Mouse (Mus musculus): ENCODE data around the gene Gm6309. TPM values are rescaled to one million over a fixed set of nuclear protein-coding genes. Genes with fewer than 3 reads are reported as not detected.
"Not testable (repeated sequence)": the region's sequence is repeated elsewhere in the genome, so short reads cannot be mapped to it uniquely, and the experiment has no call there.

Gm6309 gene
- not detected for total RNA-seq (2021)
- long read RNA-seq, experiment 1 = 0 reads
- long read RNA-seq, experiment 2 = 0 reads

DNA sequence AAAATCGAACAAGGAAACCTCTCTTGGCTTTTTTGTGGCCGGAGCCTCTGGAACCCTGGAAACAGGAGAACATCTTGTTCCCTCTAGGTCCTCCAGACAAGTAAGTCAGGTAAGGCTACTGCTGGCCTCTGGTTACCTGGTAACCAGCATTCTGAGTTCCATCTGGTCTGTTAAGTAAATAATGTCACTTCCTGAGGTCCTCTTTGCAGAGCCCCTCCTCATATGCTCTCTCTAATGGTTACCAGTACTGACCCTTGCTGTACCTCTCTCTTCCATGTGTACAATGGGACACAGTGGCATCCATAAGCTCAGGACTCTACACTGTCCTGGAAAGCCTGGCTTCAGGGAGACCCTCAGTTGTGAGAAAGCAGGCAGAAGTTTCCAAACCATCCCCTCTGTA, at the start of gene Gm6309:
Gm6309 (minus strand) TSS at position 101 of the 400 bp plus-strand sequence.
- DNase-seq (ENCODE audit: low spot score in 2 of 2) = not testable (repeated sequence)

DNA sequence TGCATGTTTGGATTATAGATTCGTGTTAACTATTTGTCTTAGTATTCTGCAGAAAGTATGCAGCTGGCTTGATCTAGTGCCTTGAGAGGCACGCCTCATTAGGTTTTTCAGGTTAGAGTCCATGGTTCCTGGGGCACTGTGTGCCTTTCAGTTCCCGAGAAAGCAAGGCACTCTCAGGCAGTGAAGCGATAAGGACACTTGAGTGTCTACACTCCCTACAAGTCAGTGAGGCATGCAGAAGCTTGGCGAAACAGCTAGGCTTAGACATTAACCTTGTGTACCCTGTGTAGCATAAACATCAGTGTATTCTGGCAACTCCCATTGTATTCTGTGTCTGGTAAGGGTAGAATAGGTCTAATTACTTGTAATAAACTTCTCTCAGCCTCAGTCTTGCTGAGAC, 35.0 kb upstream of the Gm6309 start:
- DNase-seq (ENCODE audit: low spot score in 2 of 2) = no peak

DNA sequence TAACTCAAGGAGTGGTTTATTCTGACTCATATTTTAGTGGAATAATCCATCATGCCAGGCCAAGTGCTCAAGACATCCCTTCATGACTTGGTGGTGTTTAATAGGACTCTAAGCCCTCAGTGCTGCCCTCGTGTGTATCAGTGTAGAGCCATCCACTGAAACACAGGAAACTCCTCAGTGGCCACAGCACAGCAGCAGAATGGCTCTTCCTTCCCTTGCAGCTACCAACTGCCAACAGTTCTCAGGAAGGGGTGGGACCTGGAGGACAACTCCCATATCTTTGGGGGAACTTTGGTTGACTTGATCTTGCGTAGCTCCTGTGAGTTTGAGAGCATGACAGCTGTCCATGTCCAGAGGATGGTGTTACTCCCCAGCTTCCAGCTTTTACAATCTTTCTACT, 33.4 kb upstream of the Gm6309 start:
- DNase-seq (ENCODE audit: low spot score in 2 of 2) = no peak

DNA sequence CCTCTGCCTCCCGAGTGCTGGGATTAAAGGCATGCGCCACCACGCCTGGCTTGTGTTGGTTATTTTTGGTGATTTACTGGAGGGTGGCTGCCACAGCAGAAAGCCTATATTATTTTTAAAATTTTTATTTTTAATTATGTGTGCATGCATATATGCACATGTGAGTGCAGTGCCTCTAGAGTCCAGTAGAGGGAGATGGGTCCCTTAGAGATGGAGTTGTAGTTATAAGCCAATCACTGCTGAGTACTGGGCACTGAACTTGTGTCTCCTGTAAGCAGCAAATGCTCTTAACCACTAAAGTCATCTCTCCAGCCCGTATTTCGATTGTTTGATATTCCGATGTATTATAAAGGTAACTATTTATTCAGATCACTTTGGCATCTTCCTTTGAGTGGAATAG, 30.1 kb upstream of the Gm6309 start:
- no peak for DNase-seq (ENCODE audit: low spot score in 2 of 2)

DNA sequence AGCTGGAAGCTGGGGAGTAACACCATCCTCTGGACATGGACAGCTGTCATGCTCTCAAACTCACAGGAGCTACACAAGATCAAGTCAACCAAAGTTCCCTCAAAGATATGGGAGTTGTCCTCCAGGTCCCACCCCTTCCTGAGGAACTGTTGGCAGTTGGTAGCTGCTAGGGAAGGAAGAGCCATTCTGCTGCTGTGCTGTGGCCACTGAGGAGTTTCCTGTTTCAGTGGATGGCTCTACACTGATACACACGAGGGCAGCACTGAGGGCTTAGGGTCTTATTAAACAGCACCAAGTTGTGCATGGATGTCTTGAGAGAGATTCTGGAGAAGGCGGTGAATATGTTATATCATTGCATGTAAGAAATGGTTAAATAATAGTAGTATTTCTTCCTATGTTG, 29.0 kb upstream of the Gm6309 start:
- DNase-seq (ENCODE audit: low spot score in 2 of 2) = no peak

DNA sequence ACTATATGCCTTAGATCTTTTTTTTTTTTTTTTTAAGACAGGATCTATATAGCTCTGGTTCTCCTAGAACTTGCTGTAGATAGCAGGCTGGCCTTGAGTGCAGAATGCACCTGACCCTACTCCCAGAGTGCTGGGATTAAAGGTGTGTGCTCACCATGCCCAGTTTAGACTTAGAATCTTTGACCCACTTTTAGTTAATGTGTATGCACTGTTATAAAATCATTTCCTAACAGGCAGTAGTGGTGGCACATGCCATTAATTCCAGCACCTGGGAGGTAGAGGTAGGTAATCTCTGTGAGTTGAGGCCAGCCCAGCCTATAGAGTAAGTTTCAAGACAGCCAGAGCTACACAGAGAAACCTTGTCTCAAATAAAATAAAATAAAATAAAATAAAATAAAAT, 28.6 kb upstream of the Gm6309 start:
- no peak for DNase-seq (ENCODE audit: low spot score in 2 of 2)

DNA sequence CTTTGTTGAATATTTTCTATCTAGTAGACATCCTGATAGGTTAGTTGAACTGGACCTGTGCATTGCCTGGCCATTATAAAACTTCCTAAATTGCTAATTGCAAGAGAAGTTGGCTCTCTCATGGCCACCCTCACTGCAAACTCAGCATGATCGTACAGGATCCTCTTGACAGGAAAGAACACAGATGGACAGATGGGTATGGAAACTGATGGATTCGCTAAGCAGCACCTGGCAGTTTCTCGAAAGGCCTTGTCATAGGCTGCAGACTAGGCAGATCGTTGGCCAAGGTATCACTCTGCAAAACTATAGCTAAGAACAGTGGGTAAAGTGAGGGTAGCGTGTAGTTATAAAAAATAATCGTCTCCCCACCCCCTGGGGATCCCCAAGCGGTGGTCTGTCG, 22.8 kb upstream of the Gm6309 start:
- DNase-seq (ENCODE audit: low spot score in 2 of 2) = no peak

DNA sequence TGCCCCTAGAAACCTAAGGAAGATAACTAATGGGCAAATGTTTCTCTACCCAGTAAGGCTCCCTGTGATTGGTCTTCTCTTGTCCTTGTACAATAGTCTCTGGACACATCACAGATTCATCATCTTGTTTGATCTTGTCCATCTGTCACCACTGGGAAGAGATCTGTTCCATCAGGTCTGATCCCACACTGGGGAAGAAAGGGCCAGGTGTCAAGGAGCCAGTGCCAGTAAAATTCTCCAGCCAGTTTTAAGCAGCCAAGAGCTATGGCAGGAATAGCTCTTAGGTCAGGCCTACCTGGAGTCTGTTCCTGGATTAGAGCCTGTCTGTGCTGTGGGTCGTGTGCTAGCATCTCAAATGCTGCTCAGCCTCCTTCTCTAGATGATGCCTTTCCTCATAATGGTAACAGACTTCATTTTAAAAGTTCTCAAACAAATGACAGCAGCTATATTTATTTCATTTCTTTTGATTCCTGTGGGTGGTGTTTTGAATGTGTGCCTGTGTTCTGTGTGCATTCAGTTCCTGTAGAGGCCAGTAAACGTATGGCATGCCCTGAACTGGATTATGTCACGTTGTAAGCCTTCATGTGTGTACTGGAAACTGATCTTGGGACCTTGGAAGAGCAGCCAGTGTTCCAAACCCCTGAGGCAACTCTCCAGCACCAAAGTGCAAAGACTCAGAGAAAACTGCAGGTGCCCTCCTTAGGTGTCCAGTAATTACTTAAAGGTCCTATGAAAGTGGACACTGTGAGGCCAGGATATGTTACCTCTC, 20.2 kb upstream of the Gm6309 start:
- no peak for DNase-seq (ENCODE audit: low spot score in 2 of 2)

DNA sequence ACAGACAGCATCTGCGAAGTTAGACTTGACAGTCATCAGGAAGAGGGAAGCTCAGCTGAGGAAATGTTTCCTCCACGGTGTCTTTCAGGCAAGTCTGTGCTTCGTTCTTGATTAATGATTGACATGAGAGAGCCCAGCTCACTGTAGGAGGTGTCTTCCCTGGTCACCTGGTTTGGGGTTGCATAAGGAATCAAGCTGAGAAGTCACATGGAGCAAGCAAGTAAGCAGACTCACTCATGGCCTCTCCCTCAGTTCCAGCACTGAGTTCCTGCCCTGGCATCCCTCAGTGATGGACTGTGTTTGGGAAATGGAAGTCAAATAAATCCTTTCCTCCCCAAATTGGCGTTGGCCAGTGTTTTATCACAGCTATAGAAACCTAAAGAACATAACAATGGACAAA, 19.6 kb upstream of the Gm6309 start:
- DNase-seq (ENCODE audit: low spot score in 2 of 2) = no peak

DNA sequence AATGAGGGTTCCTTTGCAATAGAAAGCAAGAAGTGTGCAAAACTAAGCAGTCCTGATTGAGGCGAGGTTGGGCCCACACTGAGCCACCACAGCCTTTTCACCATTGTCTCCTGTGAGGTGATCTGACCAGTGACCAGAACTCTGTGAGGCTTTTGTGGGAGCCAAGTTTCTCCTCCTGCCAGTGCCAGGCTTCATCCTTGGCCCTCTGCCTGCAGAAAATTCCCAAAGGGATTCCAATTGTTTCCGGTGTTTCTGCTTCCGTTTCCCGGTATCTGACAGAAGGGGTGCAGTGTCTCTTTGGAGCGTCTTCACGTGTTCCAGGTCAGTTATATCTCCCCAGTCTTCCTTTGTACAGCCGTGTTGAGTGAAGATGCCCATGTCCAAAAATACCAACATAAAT, 18.2 kb upstream of the Gm6309 start:
- no peak for DNase-seq (ENCODE audit: low spot score in 2 of 2)

DNA sequence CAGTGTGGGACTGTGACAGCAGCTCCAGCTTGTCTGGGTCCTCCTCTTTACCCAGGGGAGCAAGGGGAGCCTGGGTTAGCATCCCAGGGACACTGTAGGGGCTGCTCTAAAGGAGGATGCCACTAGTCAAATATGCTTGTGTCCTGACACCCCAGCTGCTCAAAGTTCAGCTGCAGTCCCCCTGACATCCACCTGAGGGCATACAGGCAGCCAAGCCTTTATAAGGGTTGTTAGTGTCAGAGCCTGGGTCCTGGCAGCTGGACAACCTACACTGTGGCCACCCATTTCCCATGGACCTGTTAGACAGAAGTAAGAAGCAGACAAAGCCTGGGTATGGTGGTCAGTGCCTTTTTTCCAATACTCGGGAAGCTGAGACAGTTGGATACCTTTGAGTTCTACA, 17.6 kb upstream of the Gm6309 start:
- no peak for DNase-seq (ENCODE audit: low spot score in 2 of 2)

DNA sequence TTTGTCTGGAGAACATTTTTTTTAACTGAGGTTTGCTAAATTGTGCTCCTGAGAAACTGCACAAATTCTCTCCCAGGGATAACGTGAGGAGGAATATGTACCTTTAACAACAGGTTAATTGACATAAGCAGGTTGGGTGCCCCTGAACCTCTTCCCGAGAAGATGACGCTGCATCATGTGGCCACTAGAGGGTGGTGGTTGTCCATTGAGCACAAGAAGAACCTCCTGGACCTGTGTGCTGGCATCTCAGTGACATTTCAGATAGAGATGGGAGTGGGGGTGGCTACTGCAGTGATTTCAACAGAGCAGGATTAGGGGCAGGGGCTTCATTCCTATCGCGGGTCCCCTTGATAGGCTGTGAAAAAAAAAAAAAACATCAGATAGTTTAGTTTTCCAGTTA, 16.9 kb upstream of the Gm6309 start:
- peak; percentile 64 to 76 for DNase-seq (ENCODE audit: low spot score in 2 of 2)

DNA sequence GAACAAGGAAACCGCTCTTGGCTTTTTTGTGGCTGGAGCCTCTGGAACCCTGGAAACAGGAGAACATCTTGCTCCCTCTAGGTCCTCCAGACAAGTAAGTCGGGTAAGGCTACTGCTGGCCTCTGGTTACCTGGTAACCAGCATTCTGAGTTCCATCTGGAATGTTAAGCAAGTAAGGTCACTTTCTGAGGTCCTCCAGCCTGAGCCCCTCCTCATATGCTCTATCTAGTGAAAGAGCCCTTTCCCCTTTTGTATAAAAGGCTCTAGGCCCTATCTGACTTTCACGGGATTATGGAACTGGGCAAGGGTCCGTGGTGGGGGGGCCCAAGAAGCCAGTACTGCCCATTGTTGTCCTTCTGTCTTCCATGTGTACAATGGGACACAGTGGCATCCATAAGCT, 14.7 kb upstream of the Gm6309 start, which contains the start of gene 1700001J03Rik:
1700001J03Rik (minus strand) TSS at position 101 of the 400 bp plus-strand sequence.
- not testable (repeated sequence) for DNase-seq (ENCODE audit: low spot score in 2 of 2)

DNA sequence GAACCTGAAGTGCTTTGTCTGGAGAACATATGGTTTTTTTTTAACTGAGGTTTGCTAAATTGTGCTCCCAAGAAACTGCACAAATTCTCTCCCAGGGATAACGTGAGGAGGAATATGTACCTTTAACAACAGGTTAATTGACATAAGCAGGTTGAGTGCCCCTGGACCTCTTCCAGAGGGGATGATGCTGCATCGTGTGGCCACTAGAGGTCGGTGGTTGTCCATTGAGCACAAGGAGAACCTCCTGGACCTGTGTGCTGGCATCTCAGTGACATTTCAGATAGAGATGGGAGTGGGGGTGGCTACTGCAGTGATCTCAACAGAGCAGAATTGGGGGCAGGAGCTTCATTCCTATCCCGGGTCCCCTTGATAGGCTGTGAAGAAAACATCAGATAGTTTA, 2.2 kb upstream of the Gm6309 start:
- peak; percentile 13 to 26 for DNase-seq (ENCODE audit: low spot score in 2 of 2)

DNA sequence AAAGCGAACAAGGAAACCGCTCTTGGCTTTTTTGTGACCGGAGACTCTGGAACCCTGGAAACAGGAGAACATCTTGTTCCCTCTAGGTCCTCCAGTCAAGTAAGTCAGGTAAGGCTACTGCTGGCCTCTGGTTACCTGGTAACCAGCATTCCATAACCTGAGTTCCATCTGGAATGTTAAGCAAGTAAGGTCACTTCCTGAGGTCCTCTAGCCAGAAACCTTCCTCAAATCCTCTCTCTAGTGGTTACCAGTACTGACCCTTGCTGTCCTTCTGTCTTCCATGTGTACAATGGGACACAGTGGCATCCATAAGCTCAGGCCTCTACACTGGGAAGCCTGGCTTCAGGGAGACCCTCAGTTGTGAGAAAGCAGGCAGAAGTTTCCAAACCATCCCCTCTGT, 10.1 kb downstream of the Gm6309 start, which contains the start of gene Gm5565:
Gm5565 (minus strand) TSS at position 101 of the 400 bp plus-strand sequence.
- DNase-seq (ENCODE audit: low spot score in 2 of 2) = not testable (repeated sequence)

DNA sequence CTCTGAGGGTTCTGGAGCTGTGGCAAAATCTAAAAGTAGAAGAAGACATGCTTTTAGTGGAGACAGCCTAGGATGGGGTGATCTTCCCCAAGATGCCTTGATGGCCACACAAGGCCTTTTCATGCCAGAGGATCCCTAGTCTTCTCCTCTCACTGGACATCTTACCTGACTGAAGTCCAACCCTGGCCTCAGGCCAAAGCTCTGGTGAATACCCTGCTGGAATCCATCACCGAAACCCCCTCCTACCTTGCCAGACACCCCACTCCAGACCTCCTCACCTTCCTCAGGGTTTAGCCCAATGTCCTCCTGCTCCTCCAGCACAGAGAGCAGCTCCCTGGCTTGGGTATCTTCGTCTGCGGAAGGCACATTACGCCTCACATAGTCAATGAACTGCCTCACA, 12.2 kb downstream of the Gm6309 start:
- not testable (repeated sequence) for DNase-seq (ENCODE audit: low spot score in 2 of 2)

DNA sequence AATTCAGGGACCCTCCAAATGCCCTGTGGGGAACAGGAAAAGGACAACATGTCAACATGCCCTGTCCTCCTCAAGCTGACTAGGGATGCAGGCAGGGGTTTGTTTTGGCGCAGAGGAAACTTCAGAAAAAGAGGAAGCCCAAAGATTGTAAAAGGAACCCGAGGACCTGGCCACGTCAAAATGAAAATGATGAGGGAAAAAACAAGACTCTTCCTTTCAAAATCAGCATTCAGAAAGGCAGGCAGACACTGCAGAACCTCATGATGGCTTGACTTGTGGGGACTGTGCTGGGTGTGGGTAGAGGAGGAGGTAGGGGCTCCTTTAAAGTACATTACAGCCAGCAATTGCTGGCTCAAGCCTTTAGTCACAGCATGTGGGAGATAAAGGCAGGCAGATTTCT, 20.1 kb downstream of the Gm6309 start:
- no peak for DNase-seq (ENCODE audit: low spot score in 2 of 2)

DNA sequence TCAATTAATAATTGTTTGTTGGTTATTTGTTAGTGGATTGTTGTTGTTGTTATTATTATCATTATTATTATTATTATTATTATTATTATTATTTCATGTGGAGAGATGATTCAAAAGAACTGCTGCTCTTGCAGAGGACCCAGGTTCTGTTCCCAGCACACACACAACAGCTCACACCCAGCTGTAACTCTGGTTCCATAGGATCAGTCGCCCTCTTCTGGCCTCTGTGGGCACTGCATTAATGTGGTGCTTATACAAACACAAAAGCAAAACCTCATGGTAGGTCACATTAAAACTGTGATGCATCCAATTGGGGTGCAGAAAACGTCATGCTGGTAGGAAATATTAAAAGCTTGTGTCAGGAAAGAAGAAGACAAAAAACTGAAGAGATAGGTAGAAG, 22.6 kb downstream of the Gm6309 start:
- DNase-seq (ENCODE audit: low spot score in 2 of 2) = no peak

Other genes starting within 250 kb of the Gm6309 start
- not detected for gene Cyp3a25, start 161.1 kb downstream of the Gm6309 start, total RNA-seq (2021)
- not detected for gene Cyp3a59, start 91.5 kb downstream of the Gm6309 start, total RNA-seq (2021)
- gene Gm5565, start 10.2 kb downstream of the Gm6309 start, total RNA-seq (2021) = not detected
- under 1 TPM; 0.88 to 0.91 TPM for gene 1700001J03Rik, start 14.6 kb upstream of the Gm6309 start, total RNA-seq (2021)
- gene Rnf6, start 50.8 kb upstream of the Gm6309 start, total RNA-seq (2021) = 10 to 100 TPM; 69.1 to 75.4 TPM
- 10 to 100 TPM; 43.2 to 44.0 TPM for gene Cdk8, start 60.5 kb upstream of the Gm6309 start, total RNA-seq (2021)
- gene Wasf3, start 214.3 kb upstream of the Gm6309 start, total RNA-seq (2021) = 10 to 100 TPM; 87.4 to 91.9 TPM

All from left cerebral cortex, adult 18-20 months (tissue).